Mouse (Mus musculus) hematopoietic stem cell, adult 5-6 weeks (primary cell): ENCODE data around the gene C1ql4. TPM values are rescaled to one million over a fixed set of nuclear protein-coding genes. Genes with fewer than 3 reads are reported as not detected.
"Not testable (repeated sequence)": the region's sequence is repeated elsewhere in the genome, so short reads cannot be mapped to it uniquely, and the experiment has no call there.

ENCODE experiments used
- ATAC-seq, 2 experiments: fragments of 125-278 bp in 1 of 2; replicated peaks in 1 of 2; 2 replicates each; pipeline ENCODE4 v1.8.0; 2016 to 2017; ENCODE audit warnings: inconsistent platforms in 2 of 2, mild to moderate bottlenecking in 2 of 2, moderate number of reproducible peaks in 2 of 2, low read depth in 1 of 2, moderate TSS enrichment in 1 of 2; ENCODE audit not compliant: low FRiP score in 2 of 2, poor library complexity in 2 of 2, severe bottlenecking in 2 of 2, insufficient read depth in 1 of 2, low TSS enrichment in 1 of 2
- total RNA-seq: library from RNA; stranded (forward); fragments of 172-1452, 232-1000 nt; gene quantifications from 2 replicates; pipeline ENCODE4 v1.2.3, GENCODE M21; 2017

The C1ql4 gene
- total RNA-seq, 1 experiment from 2014 or later, result not detected

GRCm38 (mm10) chr15:99045734-99046133, 41.9 kb downstream of the C1ql4 start:
- not testable (repeated sequence) for ATAC-seq

GRCm38 (mm10) chr15:99044854-99045253, 42.8 kb downstream of the C1ql4 start:
- no peak for ATAC-seq

GRCm38 (mm10) chr15:99042334-99042733, 45.3 kb downstream of the C1ql4 start:
- no peak for ATAC-seq

DNA sequence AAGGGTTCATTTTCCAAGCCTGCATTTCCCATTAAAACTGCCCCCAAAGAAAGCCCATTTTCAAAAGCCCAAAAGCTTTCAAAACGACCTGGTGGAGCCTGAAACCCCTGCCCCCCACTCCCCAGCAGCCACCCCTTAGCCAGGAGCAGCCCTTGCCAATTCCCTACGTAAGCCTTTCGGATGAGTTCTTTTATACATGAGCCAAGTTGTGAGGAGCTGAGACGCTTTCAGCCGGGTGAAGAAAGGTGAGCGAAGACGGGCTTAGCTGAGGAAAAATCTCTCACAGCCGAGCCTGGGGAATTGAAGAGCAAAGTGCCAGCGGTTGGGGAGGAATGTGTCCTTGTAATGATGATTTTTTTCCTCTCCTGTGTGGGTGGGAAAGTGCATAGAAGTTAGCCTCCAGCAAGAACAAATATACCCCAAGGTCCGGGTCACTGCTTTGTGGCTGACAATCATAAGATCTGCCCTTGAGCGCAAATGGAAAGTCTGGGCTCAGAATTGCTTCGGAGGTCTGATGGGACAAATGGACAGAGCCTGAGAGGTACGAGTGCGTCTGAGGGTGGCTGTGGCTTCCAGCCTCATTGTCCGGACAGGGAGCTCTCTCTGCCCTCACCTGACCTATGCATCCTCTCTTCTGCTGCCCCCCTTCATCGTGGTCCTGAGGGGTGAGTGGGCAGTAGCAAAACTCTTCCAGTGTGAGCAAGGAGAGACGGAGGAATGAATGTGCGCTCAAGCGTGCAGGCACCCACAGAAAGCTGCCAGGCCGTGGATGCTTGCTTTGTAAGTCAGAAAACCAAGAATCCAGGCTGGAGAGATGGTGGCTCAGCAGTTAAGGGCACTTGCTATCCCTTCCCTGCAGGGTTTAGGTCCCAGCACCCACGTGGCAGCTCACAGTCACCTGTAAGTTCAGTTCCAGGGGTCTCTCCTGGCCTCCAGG, 46.4 kb downstream of the C1ql4 start:
- no peak for ATAC-seq

DNA sequence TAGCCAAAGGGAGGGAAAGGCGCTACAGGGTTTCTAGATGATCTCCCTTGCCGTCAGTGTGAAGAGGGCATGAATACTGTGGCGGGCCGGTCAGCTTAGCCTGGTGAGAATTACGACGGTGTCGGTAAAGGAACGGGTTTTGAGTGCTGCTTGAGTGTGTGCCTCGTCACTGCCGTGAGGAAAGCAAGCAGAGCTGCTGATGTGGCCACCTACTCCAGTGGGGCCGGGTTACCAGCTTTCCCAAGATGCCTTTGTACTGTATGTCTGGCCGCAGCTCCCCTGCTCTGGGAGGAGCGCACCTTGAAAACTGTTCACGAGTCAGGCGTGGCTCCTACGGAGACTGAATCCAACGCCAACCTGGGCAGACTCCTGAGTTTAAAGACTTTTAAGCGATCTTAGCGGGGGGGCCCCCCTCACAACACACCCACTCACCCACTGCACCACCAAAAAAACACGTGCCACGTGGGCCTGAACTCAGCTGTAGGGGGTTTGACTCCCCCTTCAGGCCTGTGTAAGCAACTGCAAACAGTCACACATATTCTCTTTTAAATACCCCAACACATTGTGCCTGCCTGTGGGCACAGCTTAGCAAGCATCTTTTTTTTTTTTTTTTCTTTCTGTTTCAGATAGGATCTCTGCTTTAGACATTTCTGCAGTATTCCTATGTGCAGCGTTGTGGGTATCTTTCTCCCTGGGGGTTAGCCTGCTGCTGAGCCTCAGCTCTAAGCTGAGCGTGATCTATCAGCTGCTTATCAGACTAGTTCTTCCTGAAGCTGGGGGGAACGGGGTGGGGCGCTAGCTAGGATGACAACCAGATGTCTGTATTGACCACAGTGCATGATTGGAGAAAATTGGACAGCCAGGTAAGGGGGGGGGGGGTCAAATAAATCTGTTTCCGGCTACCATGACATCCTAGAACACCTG, 47.4 kb downstream of the C1ql4 start:
- ATAC-seq, result 0 out of 4 replicates have a peak, but pooled peaks of 1 of the 2 experiments have one; percentile 29

GRCm38 (mm10) chr15:99039306-99039705, 48.3 kb downstream of the C1ql4 start:
- ATAC-seq, result no peak

GRCm38 (mm10) chr15:99038797-99039196, 48.8 kb downstream of the C1ql4 start:
- ATAC-seq, result no peak

- no peak for ATAC-seq
Measured at GRCm38 (mm10) chr15:99038025-99038424, 49.6 kb downstream of the C1ql4 start.

- ATAC-seq, result no peak
Measured at GRCm38 (mm10) chr15:99036249-99036905, 51.2 kb downstream of the C1ql4 start.

- no peak for ATAC-seq
Measured at GRCm38 (mm10) chr15:99035431-99035830, 52.2 kb downstream of the C1ql4 start.

Other genes with a start within 250 kb of the C1ql4 start
- gene Kmt2d, start 216.6 kb downstream of the C1ql4 start, total RNA-seq, result 33.0 and 45.0 TPM in 2 replicates
- 6.2 and 14.7 TPM in 2 replicates for gene Rhebl1, start 193.3 kb downstream of the C1ql4 start, total RNA-seq
- 0.13 TPM in 1 of 2 replicates, not detected in the other for gene Dhh, start 189.3 kb downstream of the C1ql4 start, total RNA-seq
- gene Lmbr1l, start 169.6 kb downstream of the C1ql4 start, total RNA-seq, result 8.7 and 21.2 TPM in 2 replicates
- gene Tuba1b, start 153.3 kb downstream of the C1ql4 start, total RNA-seq, result 672 and 707 TPM in 2 replicates
- gene Gm49450, start 134.3 kb downstream of the C1ql4 start, total RNA-seq, result 12.9 TPM in 1 of 2 replicates, not detected in the other
- 35.1 and 40.0 TPM in 2 replicates for gene Tuba1a, start 134.1 kb downstream of the C1ql4 start, total RNA-seq
- gene Tuba1c, start 57.9 kb downstream of the C1ql4 start, total RNA-seq, result 58.2 and 65.1 TPM in 2 replicates
- not detected in 2 replicates for gene Prph, start 32.6 kb downstream of the C1ql4 start, total RNA-seq
- 13.4 and 15.9 TPM in 2 replicates for gene Troap, start 13.2 kb downstream of the C1ql4 start, total RNA-seq
- gene Dnajc22, start 5.4 kb upstream of the C1ql4 start, total RNA-seq, result not detected in 2 replicates
- 0.25 TPM in 1 of 2 replicates, not detected in the other for gene Spats2, start 38.1 kb upstream of the C1ql4 start, total RNA-seq
- gene Kcnh3, start 137.0 kb upstream of the C1ql4 start, total RNA-seq, result not detected in 2 replicates
- 46.5 and 58.8 TPM in 2 replicates for gene Mcrs1, start 164.1 kb upstream of the C1ql4 start, total RNA-seq
- 16.4 and 22.0 TPM in 2 replicates for gene Prpf40b, start 207.3 kb upstream of the C1ql4 start, total RNA-seq
- gene Fam186b, start 208.1 kb upstream of the C1ql4 start, total RNA-seq, result 0.05 TPM in 1 of 2 replicates, not detected in the other